Mouse (Mus musculus) MEL (cell line): ENCODE results near the gene Nsl1. TPM values are rescaled to one million over a fixed set of nuclear protein-coding genes. Genes with fewer than 3 reads are reported as not detected.

Experiments
- DNase-seq: peaks from one replicate; pipeline ENCODE4 v3.0.0; 2011; ENCODE audit warnings: low read depth, low spot score
- H3K27ac ChIP-seq: 2 replicates; pipeline ENCODE4 v1.5.1; 2012; ENCODE audit warnings: low read depth, mild to moderate bottlenecking, control low read depth, low read length, moderate library complexity; ENCODE audit not compliant: control insufficient read depth
- H3K27me3 ChIP-seq, 2 experiments: fragments of 150-350 bp in 1 of 2; sonication (generic) in 1 of 2; 2 replicates each; pipeline ENCODE4 v1.6.1; 2012; ENCODE audit warnings: low read length in 2 of 2, mild to moderate bottlenecking in 2 of 2, improper control_type of control experiment in 1 of 2, moderate library complexity in 1 of 2; ENCODE audit not compliant: insufficient read depth in 2 of 2, control insufficient read depth in 1 of 2
- H3K36me3 ChIP-seq, 2 experiments: 2 replicates each; pipeline ENCODE4 v1.6.1; 2012 to 2014; ENCODE audit warnings: low read length in 2 of 2, improper control_type of control experiment in 1 of 2, inconsistent platforms in 1 of 2, mild to moderate bottlenecking in 1 of 2; ENCODE audit not compliant: insufficient read depth in 2 of 2, control insufficient read depth in 1 of 2
- H3K4me1 ChIP-seq, 2 experiments: fragments of 150-350 bp in 1 of 2; sonication (generic) in 1 of 2; 2 replicates each; pipeline ENCODE4 v1.6.1; 2012; ENCODE audit warnings: low read length in 2 of 2, improper control_type of control experiment in 1 of 2, mild to moderate bottlenecking in 1 of 2; ENCODE audit not compliant: insufficient read depth in 2 of 2, control insufficient read depth in 1 of 2
- H3K4me3 ChIP-seq, 2 experiments: fragments of 150-350 bp in 1 of 2; sonication (generic) in 1 of 2; 2 replicates each; pipeline ENCODE4 v1.5.1; 2012; ENCODE audit warnings: low read depth in 2 of 2, low read length in 2 of 2, mild to moderate bottlenecking in 2 of 2, moderate library complexity in 2 of 2, control low read depth in 1 of 2, improper control_type of control experiment in 1 of 2; ENCODE audit not compliant: control insufficient read depth in 1 of 2, insufficient read depth in 1 of 2
- H3K79me2 ChIP-seq: 2 replicates; pipeline ENCODE4 v1.6.1; 2012; ENCODE audit warnings: mild to moderate bottlenecking, low read length, moderate library complexity; ENCODE audit not compliant: control insufficient read depth, poor library complexity, insufficient read depth
- H3K9ac ChIP-seq: 2 replicates; pipeline ENCODE4 v1.6.1; 2012; ENCODE audit warnings: low read depth, mild to moderate bottlenecking, control low read depth, low read length, moderate library complexity; ENCODE audit not compliant: control insufficient read depth, poor library complexity, severe bottlenecking
- H3K9me3 ChIP-seq: fragments of 150-350 bp; sonication (generic); replicated peaks from 2 replicates; pipeline ENCODE4 v1.6.1; 2012; ENCODE audit warnings: mild to moderate bottlenecking, low read length, improper control_type of control experiment, moderate library complexity; ENCODE audit not compliant: insufficient read depth
- BHLHE40 ChIP-seq: IDR thresholded peaks from 2 replicates; pipeline ENCODE4 v1.6.1; 2012; ENCODE audit warnings: low read depth, mild to moderate bottlenecking, inconsistent platforms, low read length, improper control_type of control experiment, borderline replicate concordance
- CHD1 ChIP-seq: IDR thresholded peaks from 2 replicates; pipeline ENCODE4 v1.6.1; 2012; ENCODE audit warnings: low read depth, mild to moderate bottlenecking, inconsistent platforms, low read length, improper control_type of control experiment
- CTCF ChIP-seq, 3 experiments: IDR thresholded peaks in 2 of 3; conservative IDR thresholded peaks in 1 of 3; 2 replicates each; pipeline ENCODE4 v1.5.1; 2011 to 2012; ENCODE audit warnings: low read length in 3 of 3, low read depth in 2 of 3, mild to moderate bottlenecking in 2 of 3, improper control_type of control experiment in 1 of 3, inconsistent platforms in 1 of 3, mixed read lengths in 1 of 3, moderate library complexity in 1 of 3; ENCODE audit not compliant: control insufficient read depth in 1 of 3, insufficient read depth in 1 of 3, poor library complexity in 1 of 3, severe bottlenecking in 1 of 3
- E2F4 ChIP-seq: IDR thresholded peaks from 2 replicates; pipeline ENCODE4 v1.6.1; 2011; ENCODE audit warnings: low read depth, low read length, improper control_type of control experiment, borderline replicate concordance
- ELF1 ChIP-seq: IDR thresholded peaks from 2 replicates; pipeline ENCODE4 v1.6.1; 2014; ENCODE audit warnings: low read depth, mild to moderate bottlenecking, inconsistent platforms, low read length, improper control_type of control experiment, moderate library complexity
- GATA1 ChIP-seq: IDR thresholded peaks from 2 replicates; pipeline ENCODE4 v1.6.1; 2011; ENCODE audit warnings: low read depth, low read length, improper control_type of control experiment
- KAT2A ChIP-seq: conservative IDR thresholded peaks from 2 replicates; pipeline ENCODE4 v1.6.1; 2012; ENCODE audit warnings: low read depth, low read length, improper control_type of control experiment, inconsistent platforms
- MAFK ChIP-seq: IDR thresholded peaks from 2 replicates; pipeline ENCODE4 v1.6.1; 2011; ENCODE audit warnings: low read depth, mild to moderate bottlenecking, low read length, improper control_type of control experiment, borderline replicate concordance
- MAX ChIP-seq: IDR thresholded peaks from 2 replicates; pipeline ENCODE4 v1.6.1; 2011; ENCODE audit warnings: low read length, improper control_type of control experiment
- MEF2A ChIP-seq: IDR thresholded peaks from 2 replicates; pipeline ENCODE4 v1.6.1; 2014; ENCODE audit warnings: low read depth, mild to moderate bottlenecking, inconsistent platforms, low read length, improper control_type of control experiment; ENCODE audit not compliant: poor library complexity, insufficient replicate concordance, severe bottlenecking; ENCODE audit errors: extremely low read depth
- MXI1 ChIP-seq: IDR thresholded peaks from 2 replicates; pipeline ENCODE4 v1.6.1; 2011; ENCODE audit warnings: mild to moderate bottlenecking, low read depth, low read length, improper control_type of control experiment
- MYB ChIP-seq: IDR thresholded peaks from 2 replicates; pipeline ENCODE4 v1.6.1; 2011; ENCODE audit warnings: mild to moderate bottlenecking, low read depth, low read length, improper control_type of control experiment
- NRF1 ChIP-seq: IDR thresholded peaks from 2 replicates; pipeline ENCODE4 v1.6.1; 2014; ENCODE audit warnings: low read depth, mild to moderate bottlenecking, inconsistent platforms, low read length, improper control_type of control experiment, moderate library complexity; ENCODE audit not compliant: poor library complexity, insufficient read depth, severe bottlenecking
- POLR2AphosphoS2 ChIP-seq: IDR thresholded peaks from 2 replicates; pipeline ENCODE4 v1.6.1; 2011; ENCODE audit warnings: low read length, improper control_type of control experiment
- POLR2AphosphoS5 ChIP-seq: IDR thresholded peaks from 2 replicates; pipeline ENCODE4 v1.6.1; 2012; ENCODE audit warnings: low read depth, borderline replicate concordance, mild to moderate bottlenecking, inconsistent platforms, low read length, moderate library complexity, mixed read lengths
- SIN3A ChIP-seq: IDR thresholded peaks from 2 replicates; pipeline ENCODE4 v1.6.1; 2012; ENCODE audit warnings: low read length, improper control_type of control experiment, inconsistent platforms
- SMC3 ChIP-seq: IDR thresholded peaks from 2 replicates; pipeline ENCODE4 v1.6.1; 2011; ENCODE audit warnings: low read depth, low read length, improper control_type of control experiment
- TCF12 ChIP-seq: IDR thresholded peaks from 2 replicates; pipeline ENCODE4 v1.6.1; 2014; ENCODE audit warnings: low read depth, mild to moderate bottlenecking, inconsistent platforms, low read length, improper control_type of control experiment, moderate library complexity
- USF1 ChIP-seq: IDR thresholded peaks from 2 replicates; pipeline ENCODE4 v1.6.1; 2014; ENCODE audit warnings: low read depth, mild to moderate bottlenecking, inconsistent platforms, low read length, improper control_type of control experiment, moderate library complexity
- ZKSCAN1 ChIP-seq: IDR thresholded peaks from 2 replicates; pipeline ENCODE4 v1.6.1; 2012; ENCODE audit warnings: low read depth, mild to moderate bottlenecking, inconsistent platforms, low read length, improper control_type of control experiment, moderate library complexity
- ZNF384 ChIP-seq: IDR thresholded peaks from 2 replicates; pipeline ENCODE4 v1.6.1; 2012; ENCODE audit warnings: low read depth, mild to moderate bottlenecking, inconsistent platforms, low read length, improper control_type of control experiment
- polyA plus RNA-seq, 2 experiments: library from polyadenylated mRNA; stranded (reverse) in 1 of 2; unstranded in 1 of 2; fragments of >175 nt in 1 of 2; fragments of >200 nt in 1 of 2; gene quantifications; 2 replicates each; pipeline versions ENCODE4 v1.2.1 to v1.2.4; 2012; ENCODE audit warnings: low replicate concordance in 2 of 2, low read depth in 1 of 2; ENCODE audit not compliant: insufficient read length in 2 of 2, insufficient read depth in 1 of 2, missing spikeins in 1 of 2
- total RNA-seq: library from RNA; depleted of rRNA; stranded (reverse); fragments of 300-350 nt; gene quantifications from 2 replicates; pipeline ENCODE4 v1.2.3, GENCODE M21; 2012

Nsl1 gene
- total and polyA plus RNA-seq, 3 experiments, result 24.2 to 41.9 TPM; not detected in 1

DNA sequence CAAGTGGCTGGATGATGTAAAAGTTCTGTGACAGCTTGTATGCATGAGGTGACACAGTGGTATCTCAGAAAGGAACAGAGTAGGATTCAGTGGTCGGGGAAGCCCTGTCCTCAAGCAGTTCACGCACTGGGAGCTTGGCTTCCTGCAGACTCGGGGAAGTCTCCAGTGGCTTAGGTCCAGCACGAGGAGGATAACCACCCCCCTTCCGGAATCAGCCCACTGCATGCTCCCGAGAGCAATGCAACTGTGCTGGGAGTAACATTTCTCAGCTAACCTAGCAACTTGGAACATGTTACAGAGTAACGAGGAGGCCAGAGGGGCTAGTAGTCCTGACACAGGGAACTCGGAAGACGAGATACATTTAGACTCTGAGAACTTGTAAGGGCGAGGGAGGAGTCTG, 44.5 kb downstream of the Nsl1 start:
- no peak overlapping the region for H3K27ac ChIP-seq
- TF ChIP-seq E2F4 (no peak), CHD1 (no peak), KAT2A (no peak), SIN3A (no peak), USF1 (no peak), POLR2AphosphoS2 (no peak), TCF12 (no peak), MXI1 (no peak), ZNF384 (no peak), MAX (no peak), GATA1 (no peak), ELF1 (no peak), BHLHE40 (no peak), SMC3 (no peak)
- H3K79me2 ChIP-seq, result no peaks in the 10 kb centered on the region
- H3K4me1 ChIP-seq, result peaks cover 0 to 4% of the 10 kb centered on the region in 2 experiments; a peak in 1 of 4 replicates
- no peaks in the 10 kb centered on the region for H3K27me3 ChIP-seq
- no peaks in the 10 kb centered on the region for H3K9me3 ChIP-seq
- no peak overlapping the region for H3K4me3 ChIP-seq
- no peak for DNase-seq
- no peak overlapping the region for H3K9ac ChIP-seq
- H3K36me3 ChIP-seq, result peaks cover 0 to 3% of the 10 kb centered on the region in 2 experiments; a peak in 1 of 4 replicates

DNA sequence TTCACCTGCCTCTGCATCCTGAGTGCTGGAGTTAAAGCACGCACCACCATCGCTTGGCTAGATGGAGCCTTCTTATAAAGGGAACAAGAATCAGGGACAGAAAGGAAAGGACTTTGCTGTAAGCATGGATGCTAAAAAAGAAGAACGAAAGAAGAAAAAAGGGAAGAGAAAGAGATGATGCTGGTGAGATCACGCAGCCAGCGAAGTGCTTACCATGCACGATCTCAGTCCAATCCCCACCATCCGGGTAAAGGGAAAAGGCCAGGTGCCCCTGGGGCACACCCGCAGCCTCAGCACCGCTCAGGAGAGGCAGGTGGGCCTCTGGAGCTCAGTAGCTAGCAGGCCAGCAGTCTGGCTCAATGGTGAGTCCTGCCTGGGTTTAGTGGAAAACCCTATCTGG, 47.1 kb downstream of the Nsl1 start:
- Histone ChIP-seq H3K9me3 (no peaks in the 10 kb centered on the region), H3K9ac (no peak overlapping the region), H3K4me3 (no peak overlapping the region), H3K79me2 (no peaks in the 10 kb centered on the region), H3K36me3 (peaks cover 0 to 8% of the 10 kb centered on the region in 2 experiments; a peak in 2 of 4 replicates), H3K27ac (no peak overlapping the region), H3K27me3 (no peaks in the 10 kb centered on the region), H3K4me1 (peaks cover 3 to 12% of the 10 kb centered on the region in 2 experiments)
- DNase-seq, result no peak
- TF ChIP-seq E2F4, result no peak
- no peak for TF ChIP-seq POLR2AphosphoS5
- no peak for TF ChIP-seq MEF2A
- no peak for TF ChIP-seq CHD1
- TF ChIP-seq MAFK, result no peak
- no peak for TF ChIP-seq SMC3
- TF ChIP-seq NRF1, result no peak
- TF ChIP-seq SIN3A, result no peak
- no peak for TF ChIP-seq USF1
- TF ChIP-seq CTCF (IDR thresholded peaks at IDR 0.05 in 2 of 3, conservative IDR thresholded peaks at IDR 0.05 in 1 of 3; ENCODE audit: control insufficient read depth in 1 of 3, insufficient read depth in 1 of 3, low read depth in 2 of 3, low read length in 3 of 3, poor library complexity in 1 of 3, severe bottlenecking in 1 of 3), result no peak
- TF ChIP-seq MYB, result no peak
- no peak for TF ChIP-seq ZKSCAN1
